Comparison of ENCODE assay signal across 27 mouse cellular contexts in genomic region chr12:116097166-116097565, GRCm38 (mm10). TPM values are rescaled to one million over a fixed set of nuclear protein-coding genes. Genes with fewer than 3 reads are reported as not detected.
DNase-seq lines count a peak whose midpoint lies in the region; ATAC-seq and TF ChIP-seq lines count a peak whose summit lies in the region.
"Had no signal": no experiment of that assay in that cellular context is flagged by ENCODE, and none has a peak within 500 bp of the region (broad histone marks: within the 10 kb centered on the region; RNA-seq: fewer than 3 reads in every experiment).

No protein-coding gene starts in this region.

- no peaks in the 10 kb centered on the region for H3K27me3 ChIP-seq in heart, embryonic 12.5 days (replicated peaks)
- H3K27me3 ChIP-seq in stomach, postnatal 0 days (ENCODE audit: control insufficient read depth, insufficient read depth, low read length): no peaks in the 10 kb centered on the region
- H3K27me3 ChIP-seq: CH12.LX; embryonic facial prominence, embryonic 13.5 days; embryonic facial prominence, embryonic 15.5 days; forebrain, embryonic 12.5 days; Patski had no signal

- no peak overlapping the region for H3K27ac ChIP-seq in heart, embryonic 12.5 days (ENCODE audit: poor library complexity, severe bottlenecking)
- no peak overlapping the region for H3K27ac ChIP-seq in stomach, postnatal 0 days (replicated peaks)
- H3K27ac ChIP-seq: embryonic facial prominence, embryonic 13.5 days; embryonic facial prominence, embryonic 15.5 days; forebrain, embryonic 10.5 days; forebrain, embryonic 12.5 days had no signal

- no peak overlapping the region for H3K4me3 ChIP-seq in heart, embryonic 12.5 days
- H3K4me3 ChIP-seq in stomach, postnatal 0 days (ENCODE audit: low read depth, low read length): no peak overlapping the region
- H3K4me3 ChIP-seq: embryonic facial prominence, embryonic 13.5 days; embryonic facial prominence, embryonic 15.5 days; erythroblast, embryonic 14.5 days; forebrain, embryonic 10.5 days; forebrain, embryonic 12.5 days had no signal

- no peak overlapping the region for H3K9ac ChIP-seq in heart, embryonic 12.5 days
- no peak overlapping the region for H3K9ac ChIP-seq in stomach, postnatal 0 days (ENCODE audit: low read length)
- H3K9ac ChIP-seq: embryonic facial prominence, embryonic 13.5 days; embryonic facial prominence, embryonic 15.5 days; forebrain, embryonic 12.5 days had no signal

- H3K4me1 ChIP-seq in heart, embryonic 12.5 days (replicated peaks): no peaks in the 10 kb centered on the region
- no peaks in the 10 kb centered on the region for H3K4me1 ChIP-seq in stomach, postnatal 0 days (replicated peaks; ENCODE audit: control insufficient read depth, insufficient read depth)
- H3K4me1 ChIP-seq: embryonic facial prominence, embryonic 13.5 days; embryonic facial prominence, embryonic 15.5 days; forebrain, embryonic 10.5 days; forebrain, embryonic 12.5 days had no signal

- no peak for TF ChIP-seq EP300 in stomach, postnatal 0 days (optimal IDR thresholded peaks at IDR 0.05)

- no peaks in the 10 kb centered on the region for H3K36me3 ChIP-seq in heart, embryonic 12.5 days
- no peaks in the 10 kb centered on the region; the same call in 1 of the 2 replicates for H3K36me3 ChIP-seq in stomach, postnatal 0 days (ENCODE audit: control insufficient read depth, insufficient read depth, low read length)
- H3K36me3 ChIP-seq: embryonic facial prominence, embryonic 13.5 days; embryonic facial prominence, embryonic 15.5 days; forebrain, embryonic 10.5 days; forebrain, embryonic 12.5 days; G1E had no signal

- ATAC-seq in heart, embryonic 12.5 days (ENCODE audit: insufficient number of reproducible peaks, low FRiP score): no peak
- 0 out of 2 replicates have a peak, but pooled peaks have one; percentile 22 for ATAC-seq in monocyte, adult 5-6 weeks (replicated peaks; ENCODE audit: insufficient number of reproducible peaks, low FRiP score, low TSS enrichment, poor library complexity, severe bottlenecking)
- no peak for ATAC-seq in stomach, postnatal 0 days (ENCODE audit: low FRiP score, low TSS enrichment)
- ATAC-seq: activated CD4-positive, CD25-positive, alpha-beta regulatory T cell, adult 4 months; CD4-positive, CD25-positive, alpha-beta regulatory T cell, adult 4 months; forebrain, embryonic 14.5 days; forebrain, embryonic 16.5 days; Patski had no signal

- H3K9me3 ChIP-seq in heart, embryonic 12.5 days (replicated peaks): no peaks in the 10 kb centered on the region
- no peaks in the 10 kb centered on the region for H3K9me3 ChIP-seq in stomach, postnatal 0 days (ENCODE audit: control insufficient read depth, low read length)
- H3K9me3 ChIP-seq: embryonic facial prominence, embryonic 13.5 days; embryonic facial prominence, embryonic 15.5 days; forebrain, embryonic 10.5 days; forebrain, embryonic 12.5 days had no signal

- TF ChIP-seq CTCF in stomach, postnatal 0 days (IDR thresholded peaks at IDR 0.05; ENCODE audit: low read depth): no peak

- 78% methylated on average over 8 of the region's 8 CpGs for WGBS in heart, embryonic 12.5 days
- WGBS in stomach, postnatal 0 days: 84% methylated on average over 8 of the region's 8 CpGs

- no peak overlapping the region for H3K4me2 ChIP-seq in heart, embryonic 12.5 days
- no peak overlapping the region for H3K4me2 ChIP-seq in stomach, postnatal 0 days (replicated peaks; ENCODE audit: low read depth)
- H3K4me2 ChIP-seq: embryonic facial prominence, embryonic 13.5 days; embryonic facial prominence, embryonic 15.5 days; forebrain, embryonic 12.5 days had no signal

- peak; percentile 62 for DNase-seq in heart, adult 11 months
- DNase-seq in stomach, postnatal 0 days (ENCODE audit: low spot score): peak; percentile 9
- no peak for DNase-seq in ovary, postnatal 10 days (ENCODE audit: low spot score)
- DNase-seq: adrenal gland, adult 8-10 months; adrenal gland, postnatal 14 days; adrenal gland, postnatal 36 days; B cell, adult 2 months; cerebellum, adult 18-20 months; cerebellum, adult 8-10 months; cerebellum, adult 9-11 months; cerebellum, postnatal 14 days; cerebellum, postnatal 36 days; embryo, embryonic 11 days had no signal

RNA-seq across cellular contexts. Expression of gene Vipr2, which starts 19.6 kb away (rescaled TPM):
- 0.70 and 1.2 TPM in 2 replicates for polyA plus RNA-seq in heart, embryonic 12.5 days (2016; fragmentation: Nextera tagmentation; extraction: Ambion mirVana)
- total RNA-seq in monocyte, adult 5-6 weeks (2017): 0.49 TPM in 1 of 3 replicates, not detected in the others
- 4.3 and 6.3 TPM in 2 replicates for polyA plus RNA-seq in stomach, postnatal 0 days (2015; fragmentation: Nextera tagmentation; extraction: Ambion mirVana)
- polyA plus RNA-seq: erythroblast, embryonic 14.5 days; G1E had no signal

RNA-seq across cellular contexts. Expression of gene Zfp386, which starts 49.6 kb away (rescaled TPM):
- polyA plus RNA-seq in heart, embryonic 12.5 days (2016; fragmentation: Nextera tagmentation; extraction: Ambion mirVana): 29.2 and 32.2 TPM in 2 replicates
- 36.1 to 55.1 TPM (median 37.0 TPM) in 3 replicates for total RNA-seq in monocyte, adult 5-6 weeks (2017)
- polyA plus RNA-seq in stomach, postnatal 0 days (2015; fragmentation: Nextera tagmentation; extraction: Ambion mirVana): 20.9 and 21.1 TPM in 2 replicates
